Mouse (Mus musculus): Measurements from ENCODE around the gene Phlda1.

Phlda1 gene

DNA sequence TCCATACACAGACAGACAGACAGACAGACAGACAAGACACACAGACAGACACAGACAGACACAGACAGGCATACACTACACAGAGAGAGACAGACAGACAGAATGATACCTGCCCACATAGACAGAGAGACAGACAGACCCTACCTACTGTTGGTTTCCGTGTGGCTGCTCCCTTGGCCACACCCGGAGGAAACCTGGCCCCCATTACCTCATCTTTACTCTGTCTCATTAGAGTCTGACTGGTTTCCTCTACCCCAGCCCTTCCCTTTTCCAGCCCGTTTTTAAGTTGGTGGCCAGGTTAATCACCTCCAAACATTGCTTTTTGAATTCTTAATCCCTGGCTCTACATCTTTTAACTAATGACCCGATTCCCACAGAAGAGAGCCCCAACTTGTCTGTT is 22.2 kb downstream of the Phlda1 start:
- no peak for DNase-seq (ENCODE audit: low spot score in 2 of 2)

GRCm38 (mm10) chr10:111530398-111530797 is 24.3 kb downstream of the Phlda1 start:
- no peak for DNase-seq (ENCODE audit: low spot score in 2 of 2)

GRCm38 (mm10) chr10:111534691-111535090 is 28.6 kb downstream of the Phlda1 start:
- no peak for DNase-seq (ENCODE audit: low spot score in 2 of 2)

DNA sequence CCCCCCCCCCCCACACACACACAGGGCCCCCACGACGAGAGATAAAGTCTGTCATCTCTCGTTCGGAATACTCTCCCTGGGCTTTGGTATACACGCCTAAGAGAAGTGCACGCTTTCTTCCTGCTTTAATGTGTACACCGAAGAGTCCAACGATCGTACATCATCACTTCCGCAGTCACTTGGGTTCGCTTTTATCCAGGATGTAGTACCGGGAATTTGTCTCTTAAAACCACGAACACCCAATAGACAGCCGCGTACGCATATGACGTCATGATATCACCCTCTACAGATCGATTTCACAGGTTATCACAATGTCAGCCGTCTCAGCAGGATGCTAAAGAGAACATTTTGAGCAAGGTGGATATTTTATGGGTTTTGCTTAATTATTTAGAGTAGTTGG is 31.3 kb downstream of the Phlda1 start:
- DNase-seq (ENCODE audit: low spot score in 2 of 2) = no peak

DNA sequence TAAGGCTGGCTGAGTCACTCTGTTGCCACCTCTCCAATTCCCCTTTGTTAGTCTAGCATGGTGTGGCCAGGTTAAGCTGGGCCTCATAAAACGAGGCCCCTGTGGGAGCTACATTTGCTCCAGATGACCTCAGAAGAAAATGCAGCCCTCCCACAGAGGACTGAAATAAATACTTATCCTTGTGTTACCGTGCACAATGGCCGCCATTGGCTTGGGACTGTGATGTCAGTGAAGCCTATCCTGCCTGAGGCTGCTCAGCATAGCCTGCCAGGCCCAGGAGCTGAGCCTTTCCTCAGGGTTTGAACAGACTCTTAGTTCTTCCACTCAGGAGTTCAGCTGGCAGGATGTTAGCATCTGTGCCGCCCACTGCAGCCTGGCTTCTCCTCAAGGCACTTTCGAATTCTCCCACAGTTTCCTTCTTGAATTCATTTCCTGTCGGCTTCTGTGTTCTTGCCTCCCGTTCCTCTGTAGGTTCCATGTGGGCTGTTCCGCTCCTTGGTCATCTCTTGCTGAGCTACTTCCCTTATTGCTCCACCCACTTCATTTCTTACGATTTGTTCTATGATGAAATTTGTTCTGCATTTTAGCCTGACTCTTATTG is 33.7 kb downstream of the Phlda1 start:
- peak; percentile 49 to 64 for DNase-seq (ENCODE audit: low spot score in 2 of 2)

GRCm38 (mm10) chr10:111540678-111541077 is 34.6 kb downstream of the Phlda1 start:
- DNase-seq (ENCODE audit: low spot score in 2 of 2) = no peak

DNA sequence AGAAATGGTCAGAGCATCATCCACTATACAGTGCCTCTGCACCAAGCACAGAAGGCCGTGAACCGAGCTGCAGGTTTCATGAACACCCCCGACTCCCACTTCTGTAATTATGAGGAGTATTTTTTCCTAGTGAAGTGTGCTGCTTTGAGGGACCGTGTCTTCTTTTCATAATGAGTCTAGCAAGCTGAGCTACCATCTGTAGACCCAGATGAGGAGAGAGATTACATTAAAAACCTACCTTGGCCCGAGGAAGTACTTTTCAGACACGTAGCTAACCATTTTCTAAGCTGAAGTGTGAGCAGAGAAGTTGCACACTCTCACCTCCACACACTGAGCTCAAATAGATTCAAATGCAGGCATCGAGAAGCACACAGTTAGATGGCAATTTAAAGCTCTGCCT is 37.0 kb downstream of the Phlda1 start:
- no peak for DNase-seq (ENCODE audit: low spot score in 2 of 2)

DNA sequence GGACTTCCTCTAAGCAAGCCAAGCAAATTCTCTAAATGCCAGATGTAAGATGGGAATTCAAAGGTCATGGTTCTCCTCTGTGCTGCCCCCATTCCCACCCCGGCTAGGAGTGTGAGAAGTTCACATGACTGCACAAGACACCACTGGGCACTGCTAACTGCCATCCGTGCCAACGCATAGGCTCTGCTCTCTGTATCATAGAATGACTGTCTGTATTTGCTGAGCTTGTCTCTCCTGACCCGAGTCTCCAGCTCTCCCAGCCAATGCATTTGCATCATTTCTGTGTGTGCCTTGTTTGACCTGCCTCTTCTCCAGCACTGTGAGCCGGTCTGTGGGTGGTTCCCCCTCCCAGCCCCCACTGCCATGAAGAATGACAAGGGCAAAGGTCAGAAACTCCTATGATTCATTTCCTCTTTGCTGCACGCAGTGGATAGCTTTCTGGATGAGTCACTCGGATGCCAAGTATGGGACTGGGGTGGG is 37.7 kb downstream of the Phlda1 start:
- no peak for DNase-seq (ENCODE audit: low spot score in 2 of 2)

DNA sequence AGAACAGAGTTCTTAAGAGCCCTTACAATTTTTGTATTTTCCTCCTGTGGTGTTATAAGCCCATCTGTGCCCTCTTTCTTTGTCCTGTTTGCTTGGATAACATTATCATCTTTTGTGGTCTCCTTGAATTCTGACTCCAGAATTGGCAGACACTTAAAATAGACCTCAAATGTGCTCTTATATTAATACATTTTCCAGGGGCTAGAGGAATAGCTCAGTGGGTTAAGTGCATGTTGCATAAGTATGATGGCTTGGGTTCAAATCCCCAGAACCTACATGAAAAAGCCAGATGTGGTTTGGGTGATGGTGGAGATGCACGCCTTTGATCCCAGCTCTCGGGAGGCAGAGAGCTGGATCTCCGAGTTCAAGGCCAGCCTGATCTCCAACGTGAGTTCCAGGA is 38.2 kb downstream of the Phlda1 start:
- DNase-seq (ENCODE audit: low spot score in 2 of 2) = no peak

- DNase-seq (ENCODE audit: low spot score in 2 of 2) = no peak
Observed at GRCm38 (mm10) chr10:111545648-111546047, 39.6 kb downstream of the Phlda1 start.

- peak in 1 of 2 experiments; percentile 19 for DNase-seq (ENCODE audit: low spot score in 2 of 2)
Observed at GRCm38 (mm10) chr10:111547881-111548372, 41.8 kb downstream of the Phlda1 start.

DNA sequence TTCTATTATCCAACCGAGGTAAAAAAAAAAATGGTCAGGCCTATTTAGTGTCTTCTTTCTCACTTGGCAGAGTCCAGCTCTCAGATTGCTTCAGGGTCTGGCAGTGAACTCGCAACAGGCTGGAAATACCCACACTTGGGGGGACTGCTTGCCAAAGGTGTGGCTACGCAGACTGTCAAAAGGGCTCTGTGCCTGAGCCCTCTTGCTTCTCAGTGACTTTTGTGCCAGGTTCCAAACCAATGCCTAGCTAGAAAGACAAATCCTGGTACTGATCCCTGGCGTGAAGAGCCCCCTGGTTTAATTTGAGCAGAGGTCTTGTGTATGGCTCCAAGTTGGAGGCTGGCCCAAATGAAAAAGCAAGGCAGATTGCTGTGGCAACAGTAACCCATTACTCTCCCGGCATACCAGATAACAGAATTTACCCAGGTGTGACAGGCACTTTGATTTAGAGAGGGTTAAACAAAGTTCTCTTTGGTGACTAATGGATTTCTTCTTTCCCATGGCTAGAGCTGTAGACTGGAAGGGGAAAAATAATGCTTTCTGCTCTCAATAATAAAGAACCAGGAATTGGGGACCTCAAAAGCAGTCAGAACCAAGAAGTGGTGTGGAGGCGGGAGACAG is 44.1 kb downstream of the Phlda1 start:
- DNase-seq (ENCODE audit: low spot score in 2 of 2) = no peak

- DNase-seq (ENCODE audit: low spot score in 2 of 2) = no peak
Observed at GRCm38 (mm10) chr10:111553695-111554094, 47.6 kb downstream of the Phlda1 start.

DNA sequence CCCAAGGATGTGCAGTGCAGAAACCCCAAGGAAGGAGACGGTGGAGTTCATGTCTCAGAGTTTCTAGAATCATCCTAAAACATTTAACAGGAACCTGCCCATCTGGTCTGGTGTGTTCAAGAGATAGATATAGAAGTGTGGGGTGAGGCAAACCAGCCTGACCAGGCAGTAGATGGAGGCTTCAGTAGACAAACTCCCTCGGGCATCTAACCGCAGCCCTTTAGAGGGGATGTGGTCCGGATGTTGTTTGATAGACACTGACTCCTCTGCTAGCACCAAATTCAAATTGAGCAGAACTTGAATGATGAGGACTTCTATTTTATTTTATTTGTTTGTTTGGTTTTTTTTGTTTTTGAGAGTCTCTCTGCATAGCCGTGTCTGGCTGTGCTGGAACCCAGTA is 48.6 kb downstream of the Phlda1 start:
- no peak for DNase-seq (ENCODE audit: low spot score in 2 of 2)

DNA sequence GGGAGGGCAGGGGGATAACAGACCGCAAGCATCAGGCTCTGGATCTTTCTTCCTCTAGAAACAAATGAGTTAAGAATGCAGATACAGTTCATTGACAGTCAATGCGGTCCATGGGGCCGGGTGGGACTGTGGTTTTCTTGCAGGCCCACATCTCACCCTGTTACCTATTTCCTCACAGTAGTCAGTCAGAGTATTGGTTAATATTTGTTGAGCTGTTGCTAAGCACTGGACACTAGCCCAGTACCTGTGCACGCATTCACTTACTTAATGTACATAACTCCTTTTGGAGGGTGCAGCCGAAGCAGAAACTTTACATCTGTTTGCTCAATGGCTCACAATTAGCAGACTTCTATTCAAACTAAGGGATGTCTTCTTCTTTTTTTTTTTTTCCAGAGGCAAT is 52.1 kb downstream of the Phlda1 start:
- DNase-seq (ENCODE audit: low spot score in 2 of 2) = no peak

Measured in frontal cortex, postnatal 14 days (tissue).